Mouse (Mus musculus): ENCODE data around the gene Tbca.

GRCm38 (mm10) chr13:94803480-94804057 is 14.9 kb downstream of the Tbca start:
- TF ChIP-seq GATA1 (IDR thresholded peaks at IDR 0.05; ENCODE audit: borderline replicate concordance, low read length) (no peak), FLI1 (IDR thresholded peaks at IDR 0.05; ENCODE audit: low read length) (no peak)

Measured in megakaryocyte, embryonic 14.5 days (primary cell).